Mouse (Mus musculus): Measurements from ENCODE around the gene Ube2s.

Gene Ube2s

GRCm38 (mm10) chr7:4777851-4778637 is 34.3 kb downstream of the Ube2s start:
- DNase-seq (ENCODE audit: low spot score in 2 of 2): no peak

DNA sequence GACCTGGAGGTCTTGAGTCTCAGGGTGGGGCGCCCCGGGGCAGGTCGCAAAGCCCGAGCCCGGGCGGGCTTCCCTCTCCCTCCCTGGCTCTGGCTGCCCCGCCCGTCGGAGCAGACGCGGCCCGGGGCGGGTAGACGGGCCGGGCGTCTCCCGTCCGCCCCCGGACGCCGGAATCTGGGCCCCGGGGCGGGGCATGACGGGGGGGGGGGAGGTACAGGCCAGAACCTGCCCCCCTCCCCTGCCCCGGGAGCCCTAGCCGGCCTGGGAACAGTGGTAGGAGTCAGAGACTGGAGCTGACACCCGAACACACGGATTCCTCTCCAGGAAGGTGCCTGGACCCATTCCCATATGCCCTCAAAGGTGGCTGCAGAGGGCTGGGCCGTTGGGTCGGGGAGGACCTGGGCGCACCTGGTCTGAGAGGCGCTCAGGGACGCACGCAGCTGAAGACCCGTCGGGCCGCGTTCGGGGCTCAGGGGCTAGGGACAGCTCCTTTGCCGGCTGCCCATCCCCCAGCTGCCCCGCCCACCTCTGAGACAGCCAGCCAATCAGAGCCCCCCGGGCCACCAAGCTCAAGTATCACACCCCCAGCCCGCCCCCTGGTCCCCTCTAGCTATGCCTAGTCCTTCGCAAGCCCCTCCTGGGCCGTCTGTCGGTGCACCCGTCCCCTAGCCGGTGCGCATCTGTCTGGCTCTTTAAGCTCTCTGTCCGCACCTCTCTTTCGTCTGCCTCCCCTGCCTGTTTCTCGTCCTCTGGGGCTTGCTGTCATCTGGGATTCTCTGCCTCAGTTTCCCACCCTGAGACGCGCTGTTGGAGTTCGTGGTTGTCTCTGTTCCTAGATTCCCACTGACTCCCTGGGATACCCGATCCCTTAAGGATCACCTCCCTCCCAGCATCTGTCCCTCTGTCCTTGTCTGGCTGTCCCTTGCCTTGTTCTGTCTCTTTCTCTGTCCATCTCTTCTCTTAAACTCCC is 35.2 kb downstream of the Ube2s start:
- DNase-seq (ENCODE audit: low spot score in 2 of 2): peak; percentile 39 to 61

DNA sequence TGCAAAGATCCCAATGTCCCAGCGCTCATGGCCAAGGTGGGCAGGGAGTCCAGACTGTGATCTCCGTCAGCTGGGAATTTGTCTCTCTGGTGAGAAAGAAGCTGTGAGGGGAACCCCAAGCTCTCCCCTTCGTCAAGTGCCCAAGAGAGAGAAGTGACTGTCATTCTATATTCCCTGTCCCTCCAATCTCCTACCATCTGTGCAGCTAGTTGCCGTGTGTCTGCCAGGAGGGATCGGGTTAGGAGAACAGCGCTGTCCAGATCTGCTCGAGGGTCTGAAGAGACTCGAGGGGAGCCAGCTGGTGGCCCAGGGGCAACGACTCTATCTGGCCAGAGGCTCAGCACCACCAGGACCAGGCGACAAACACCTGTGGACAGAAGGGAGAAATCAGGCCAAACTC is 36.3 kb downstream of the Ube2s start:
- DNase-seq (ENCODE audit: low spot score in 2 of 2): no peak

- no peak for DNase-seq (ENCODE audit: low spot score in 2 of 2)
Measured at GRCm38 (mm10) chr7:4771202-4771601, 41.2 kb downstream of the Ube2s start, which contains the start of gene Fam71e2. Fam71e2 (minus strand) TSS chr7:4771302.

DNA sequence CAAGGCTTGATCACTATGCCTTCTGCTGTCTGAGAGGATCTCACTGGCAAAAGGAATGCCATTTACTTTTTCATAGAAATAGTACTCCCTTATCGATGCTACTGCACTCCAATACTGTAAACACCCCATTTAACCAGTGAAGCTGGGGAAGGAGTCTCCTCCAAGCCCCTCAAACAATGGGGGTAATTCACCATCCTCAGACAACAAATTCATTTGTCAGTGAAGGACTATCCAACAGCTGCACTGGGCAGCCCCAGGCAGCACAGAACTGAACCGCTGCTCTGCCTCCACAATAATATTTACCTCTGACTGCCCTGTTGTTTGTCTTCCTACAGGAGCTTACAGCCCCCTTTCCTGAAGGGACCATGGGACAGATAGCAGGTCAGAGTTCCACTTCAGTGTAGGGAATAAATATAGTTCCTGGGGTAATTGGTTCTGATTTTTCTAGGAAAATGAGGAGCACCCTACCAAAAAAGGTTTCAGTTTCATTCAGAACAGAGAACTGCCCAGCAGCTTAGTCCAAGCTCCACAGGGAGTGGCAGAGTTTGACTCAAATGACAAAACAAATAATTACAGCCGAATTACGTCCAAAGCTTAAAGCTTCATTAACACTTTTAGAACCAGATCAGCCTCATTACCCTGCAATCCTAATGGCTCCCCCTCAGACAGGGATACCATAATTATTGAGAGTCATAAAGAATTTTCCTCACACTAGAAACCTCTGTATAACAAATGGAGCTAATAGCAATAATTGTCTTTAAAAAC is 47.3 kb downstream of the Ube2s start:
- DNase-seq (ENCODE audit: low spot score in 2 of 2): no peak

DNA sequence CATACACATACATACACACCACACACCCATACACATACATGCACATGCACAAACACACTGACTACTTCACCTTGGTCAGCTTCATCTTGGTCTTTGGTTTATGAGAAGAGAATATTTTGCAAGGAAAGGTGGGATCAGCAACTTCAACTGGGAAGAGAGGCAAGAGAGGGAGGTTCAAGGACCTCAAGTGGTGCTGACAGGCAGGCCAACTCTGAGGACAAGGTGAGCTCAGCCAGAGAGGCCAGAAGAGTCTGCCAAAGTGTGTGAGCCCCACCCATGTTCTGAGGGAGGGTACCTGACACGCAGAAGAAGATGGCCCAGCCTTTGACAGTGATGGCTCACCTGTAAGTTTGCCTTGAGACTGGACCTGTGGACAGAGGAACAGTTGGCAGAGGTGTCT is 52.7 kb downstream of the Ube2s start:
- DNase-seq (ENCODE audit: low spot score in 2 of 2): no peak

GRCm38 (mm10) chr7:4752821-4753570 is 59.4 kb downstream of the Ube2s start, which contains the start of gene Cox6b2:
Cox6b2 (minus strand) TSS chr7:4753094.
- peak; percentile 68 to 79 for DNase-seq (ENCODE audit: low spot score in 2 of 2)

GRCm38 (mm10) chr7:4751971-4752820 is 60.2 kb downstream of the Ube2s start:
- peak in 1 of 2 experiments; percentile 45 for DNase-seq (ENCODE audit: low spot score in 2 of 2)

DNA sequence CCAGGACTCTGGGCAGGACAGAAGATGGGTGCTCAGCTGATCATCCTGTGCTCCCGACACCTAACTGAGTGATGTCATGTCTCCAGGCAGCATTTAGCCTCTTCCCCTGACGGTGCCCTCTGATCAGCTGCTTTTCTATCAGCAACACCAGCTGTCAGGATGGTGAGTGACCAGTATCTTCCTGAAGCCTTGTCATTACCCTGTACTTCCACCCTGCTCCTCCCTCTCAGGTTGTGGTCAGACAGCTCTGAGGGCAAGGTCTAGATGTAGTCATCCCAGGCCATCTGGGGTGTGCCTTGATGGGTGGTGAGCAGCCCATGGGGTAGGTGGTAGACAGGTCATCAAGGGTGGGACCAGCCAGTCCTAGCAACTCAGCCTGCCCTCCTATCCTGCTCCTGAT is 63.2 kb downstream of the Ube2s start:
- no peak for DNase-seq (ENCODE audit: low spot score in 2 of 2)

DNA sequence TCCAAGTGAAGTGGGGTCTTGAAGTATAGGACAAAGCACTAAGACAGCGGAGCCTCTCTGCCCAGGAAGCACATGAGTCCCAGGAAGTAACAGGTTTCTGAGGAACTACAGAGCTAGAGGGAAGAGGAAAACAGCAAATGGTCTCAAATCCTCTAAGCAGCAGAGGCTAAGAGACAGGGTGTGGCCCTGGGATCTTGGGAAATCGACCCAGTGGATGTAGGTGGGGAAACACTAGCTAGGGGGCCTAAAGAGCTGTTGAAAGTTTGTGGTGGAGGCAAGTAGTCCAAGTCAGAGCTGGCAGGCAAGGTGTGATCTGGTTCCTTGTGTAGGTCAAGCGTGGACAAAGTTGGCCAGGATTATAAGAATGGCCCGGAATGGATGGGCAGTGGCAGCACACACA is 64.1 kb downstream of the Ube2s start:
- no peak for DNase-seq (ENCODE audit: low spot score in 2 of 2)

- no peak for DNase-seq (ENCODE audit: low spot score in 2 of 2)
Measured at GRCm38 (mm10) chr7:4747156-4747899, 65.1 kb downstream of the Ube2s start.

- no peak for DNase-seq (ENCODE audit: low spot score in 2 of 2)
Measured at GRCm38 (mm10) chr7:4746326-4746980, 65.9 kb downstream of the Ube2s start.

GRCm38 (mm10) chr7:4744886-4745285 is 67.5 kb downstream of the Ube2s start:
- DNase-seq (ENCODE audit: low spot score in 2 of 2): no peak

All from cerebellum, postnatal 4 days (tissue).